Mouse (Mus musculus) midbrain, embryonic 16.5 days (tissue): ENCODE measurements around the gene Tnk1. TPM values are rescaled to one million over a fixed set of nuclear protein-coding genes. Genes with fewer than 3 reads are reported as not detected.

ENCODE experiments used
- ATAC-seq: fragments of 200-750 bp; cut with Nextera tagmentation; 2 replicates; pipeline ENCODE4 v1.8.0; 2017; ENCODE audit warnings: moderate TSS enrichment
- H3K27ac ChIP-seq: fragments of 300-500 bp; sonication (generic); 2 replicates; pipeline ENCODE4 v1.5.1; 2014; ENCODE audit warnings: mild to moderate bottlenecking, low read length, mixed read lengths
- H3K27me3 ChIP-seq: fragments of 300-500 bp; sonication (generic); 2 replicates; pipeline ENCODE4 v1.6.1; 2014; ENCODE audit warnings: low read depth, low read length, mixed read lengths; ENCODE audit not compliant: control insufficient read depth, insufficient read depth
- H3K36me3 ChIP-seq: fragments of 300-500 bp; sonication (generic); 2 replicates; pipeline ENCODE4 v1.6.1; 2014; ENCODE audit warnings: mild to moderate bottlenecking, low read length, moderate library complexity, mixed read lengths; ENCODE audit not compliant: control insufficient read depth, insufficient read depth
- H3K4me1 ChIP-seq: fragments of 300-500 bp; sonication (generic); 2 replicates; pipeline ENCODE4 v1.6.1; 2014; ENCODE audit warnings: mild to moderate bottlenecking, low read length, mixed read lengths; ENCODE audit not compliant: control insufficient read depth, insufficient read depth
- H3K4me2 ChIP-seq: fragments of 300-500 bp; sonication (generic); 2 replicates; pipeline ENCODE4 v1.6.1; 2014; ENCODE audit warnings: mild to moderate bottlenecking, low read length, mixed read lengths
- H3K4me3 ChIP-seq: fragments of 300-500 bp; sonication (generic); 2 replicates; pipeline ENCODE4 v1.5.1; 2014; ENCODE audit warnings: low read depth, mild to moderate bottlenecking, low read length, moderate library complexity, mixed read lengths
- H3K9ac ChIP-seq: fragments of 300-500 bp; sonication (generic); 2 replicates; pipeline ENCODE4 v1.6.1; 2014; ENCODE audit warnings: low read depth, low read length, mixed read lengths
- H3K9me3 ChIP-seq: fragments of 300-500 bp; sonication (generic); replicated peaks from 2 replicates; pipeline ENCODE4 v1.6.1; 2014; ENCODE audit warnings: mild to moderate bottlenecking, low read length, mixed read lengths; ENCODE audit not compliant: control insufficient read depth, poor library complexity, severe bottlenecking
- WGBS: fragments of 180-500 bp; shearing (Covaris S2); extraction: QIAGEN DNeasy Blood & Tissue Kit; methylation state at CpG from one replicate; pipeline ENCODE4 v1.1.7; 2014; 5-methylcytosine and 5-hydroxymethylcytosine counted together
- polyA plus RNA-seq: library from polyadenylated mRNA; unstranded; fragments of >200 nt; fragmentation: Nextera tagmentation; extraction: Ambion mirVana; gene quantifications from 2 replicates; pipeline ENCODE4 v1.2.1, GENCODE M21; 2015

The Tnk1 gene
- polyA plus RNA-seq, 1 experiment from 2014 or later: 0.11 TPM

DNA sequence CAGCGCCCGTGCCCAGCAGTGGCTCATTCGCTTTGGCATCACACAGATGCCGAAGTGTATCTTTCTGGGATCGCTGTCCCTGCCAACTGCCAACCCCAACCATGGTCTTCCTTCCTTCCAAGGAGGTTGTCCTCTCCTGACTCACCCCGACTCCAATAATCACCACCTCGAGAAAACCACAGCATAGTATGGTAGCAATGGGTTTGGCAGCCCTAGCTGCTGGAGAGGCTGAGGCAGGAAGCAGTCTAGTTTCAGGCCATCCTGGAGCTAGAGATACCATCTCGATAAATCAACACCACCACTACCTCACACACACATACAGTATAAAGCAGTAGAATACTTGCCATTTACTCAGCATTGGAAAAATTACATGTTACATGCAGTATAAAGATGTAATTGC lies 39.7 kb downstream of the Tnk1 start:
- no peak overlapping the region for H3K4me3 ChIP-seq
- H3K36me3 ChIP-seq: peaks cover under 1% of the 10 kb centered on the region
- no peaks in the 10 kb centered on the region; the same call in 1 of the 2 replicates for H3K9me3 ChIP-seq
- H3K4me2 ChIP-seq: no peak overlapping the region
- WGBS: 96% methylated on average over 8 of the region's 8 CpGs
- H3K4me1 ChIP-seq: no peaks in the 10 kb centered on the region
- H3K27me3 ChIP-seq: no peaks in the 10 kb centered on the region
- no peak overlapping the region for H3K27ac ChIP-seq
- no peak for ATAC-seq
- H3K9ac ChIP-seq: no peak overlapping the region

DNA sequence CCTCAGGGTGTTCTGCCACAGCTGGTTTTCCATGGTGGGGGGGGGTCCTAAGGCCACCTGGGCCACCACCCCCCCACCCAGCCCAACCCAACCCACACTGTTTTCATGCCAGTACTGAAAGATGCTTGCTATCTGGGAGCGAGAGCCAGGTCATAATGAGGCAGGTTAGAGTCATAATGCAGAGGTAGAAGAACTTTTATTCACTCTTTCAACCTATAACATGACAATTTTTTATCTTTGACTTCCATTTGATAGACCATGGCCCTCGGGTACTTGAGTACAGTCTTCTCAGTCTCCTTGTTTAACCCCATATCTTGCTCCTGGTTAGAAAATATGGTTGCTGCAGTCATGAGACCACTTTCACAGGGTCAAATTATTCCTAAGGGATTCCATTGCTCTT lies 40.2 kb downstream of the Tnk1 start, which contains the start of gene Spem2:
Gene Spem2, minus strand, starts transcription at position 101 of the 400 bp plus-strand sequence.
- Histone ChIP-seq H3K4me2 (no peak within 1 kb of the TSS), H3K36me3 (no peaks in the 10 kb centered on the region), H3K9me3 (no peaks in the 10 kb centered on the region; the same call in 1 of the 2 replicates), H3K4me1 (no peaks in the 10 kb centered on the region), H3K27ac (no peak within 1 kb of the TSS), H3K27me3 (no peaks in the 10 kb centered on the region), H3K9ac (no peak within 1 kb of the TSS), H3K4me3 (no peak within 1 kb of the TSS)
- ATAC-seq: no peak
- 70% methylated on average over 2 of the region's 2 CpGs for WGBS

DNA sequence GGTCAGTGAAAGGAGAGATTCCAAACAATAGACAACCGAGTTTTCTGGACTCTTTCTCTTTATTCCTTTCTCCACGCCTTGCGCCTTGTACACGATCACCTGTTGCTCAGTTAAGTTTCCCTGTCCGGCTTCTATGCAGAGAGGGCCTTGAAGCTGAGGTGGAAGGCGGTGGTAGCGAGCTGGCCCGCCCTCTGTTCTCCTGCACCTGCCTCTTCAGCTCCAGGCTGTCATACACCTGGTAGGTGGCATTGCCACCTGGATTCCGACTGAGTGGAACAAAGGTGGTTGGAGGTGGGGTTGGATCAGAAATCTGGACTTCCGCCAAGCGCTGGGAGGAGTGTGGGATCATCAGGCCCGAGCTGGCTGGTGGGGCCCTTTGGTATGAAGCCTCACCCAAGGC lies 42.0 kb downstream of the Tnk1 start:
- Histone ChIP-seq H3K27ac (no peak overlapping the region), H3K4me3 (no peak overlapping the region), H3K9me3 (no peaks in the 10 kb centered on the region; the same call in 1 of the 2 replicates), H3K36me3 (no peaks in the 10 kb centered on the region), H3K4me1 (no peaks in the 10 kb centered on the region), H3K4me2 (no peak overlapping the region), H3K27me3 (no peaks in the 10 kb centered on the region), H3K9ac (no peak overlapping the region)
- WGBS: 93% methylated on average over 12 of the region's 12 CpGs
- ATAC-seq: no peak

DNA sequence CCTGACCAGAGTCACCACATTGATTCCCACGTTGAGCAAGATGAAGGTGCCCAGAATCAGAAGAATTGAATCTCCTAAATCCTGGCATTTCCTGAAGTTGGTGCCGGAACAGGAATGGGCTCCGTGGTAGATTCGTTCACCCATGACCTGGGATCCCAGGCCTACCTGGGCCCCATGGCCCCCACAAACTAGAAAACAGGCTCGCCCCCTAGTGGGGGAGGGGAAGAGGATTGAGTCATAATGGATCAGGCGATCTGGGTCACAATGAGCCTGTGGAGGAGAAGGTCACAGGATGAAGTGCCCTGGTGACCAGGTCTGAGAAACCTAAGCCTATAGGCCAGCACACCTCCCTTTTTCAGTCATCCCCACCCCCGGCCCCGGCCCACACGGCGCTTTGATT lies 43.4 kb downstream of the Tnk1 start, which contains the start of gene Gm39566:
Gene Gm39566, minus strand, starts transcription at position 144 of the 400 bp plus-strand sequence.
- H3K27ac ChIP-seq: no peak within 1 kb of the TSS
- 60% methylated on average over 10 of the region's 10 CpGs for WGBS
- H3K36me3 ChIP-seq: no peaks in the 10 kb centered on the region
- H3K4me1 ChIP-seq: no peaks in the 10 kb centered on the region
- H3K4me2 ChIP-seq: no peak within 1 kb of the TSS
- no peak within 1 kb of the TSS for H3K9ac ChIP-seq
- no peaks in the 10 kb centered on the region; the same call in 1 of the 2 replicates for H3K9me3 ChIP-seq
- no peak for ATAC-seq
- H3K4me3 ChIP-seq: no peak within 1 kb of the TSS
- no peaks in the 10 kb centered on the region for H3K27me3 ChIP-seq

DNA sequence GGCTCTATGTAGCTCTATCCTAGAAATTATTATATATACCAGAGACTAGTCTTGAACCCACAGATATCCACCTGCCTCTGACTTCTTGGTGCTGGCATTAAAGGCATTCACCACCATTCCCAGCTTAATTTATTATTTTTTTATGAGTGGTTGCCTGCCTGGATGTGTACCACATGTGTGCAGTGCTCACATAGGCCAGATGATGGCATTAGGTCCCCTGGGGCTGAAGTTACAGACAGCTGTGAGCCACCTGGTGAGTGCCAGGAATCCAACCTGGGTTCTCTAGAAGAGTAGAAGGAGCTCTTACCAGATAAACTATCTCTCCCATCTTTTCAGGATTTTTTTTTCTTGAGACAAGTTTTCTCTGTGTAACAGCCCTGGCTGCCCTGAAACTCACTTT lies 48.2 kb downstream of the Tnk1 start:
- Histone ChIP-seq H3K4me2 (no peak overlapping the region), H3K36me3 (no peaks in the 10 kb centered on the region), H3K9me3 (no peaks in the 10 kb centered on the region), H3K4me3 (no peak overlapping the region), H3K4me1 (no peaks in the 10 kb centered on the region), H3K9ac (no peak overlapping the region), H3K27me3 (peaks cover 9% of the 10 kb centered on the region), H3K27ac (no peak overlapping the region)
- ATAC-seq: no peak

GRCm38 (mm10) chr11:69807641-69808040 lies 50.9 kb downstream of the Tnk1 start:
- 89% methylated on average over 2 of the region's 2 CpGs for WGBS
- Histone ChIP-seq H3K9me3 (no peaks in the 10 kb centered on the region), H3K27me3 (peaks cover 16% of the 10 kb centered on the region), H3K4me3 (no peak overlapping the region), H3K4me1 (peaks cover 24% of the 10 kb centered on the region), H3K27ac (no peak overlapping the region), H3K9ac (no peak overlapping the region), H3K36me3 (no peaks in the 10 kb centered on the region), H3K4me2 (no peak overlapping the region)
- no peak for ATAC-seq

- Histone ChIP-seq H3K4me1 (peaks cover 36% of the 10 kb centered on the region), H3K27ac (no peak overlapping the region), H3K9ac (no peak overlapping the region), H3K4me3 (no peak overlapping the region), H3K4me2 (no peak overlapping the region), H3K36me3 (no peaks in the 10 kb centered on the region), H3K27me3 (peaks cover 16% of the 10 kb centered on the region), H3K9me3 (no peaks in the 10 kb centered on the region)
- no peak for ATAC-seq
- WGBS: 86% methylated on average over 4 of the region's 4 CpGs
These were observed 52.2 kb downstream of the Tnk1 start for GRCm38 (mm10) chr11:69806378-69806777.

DNA sequence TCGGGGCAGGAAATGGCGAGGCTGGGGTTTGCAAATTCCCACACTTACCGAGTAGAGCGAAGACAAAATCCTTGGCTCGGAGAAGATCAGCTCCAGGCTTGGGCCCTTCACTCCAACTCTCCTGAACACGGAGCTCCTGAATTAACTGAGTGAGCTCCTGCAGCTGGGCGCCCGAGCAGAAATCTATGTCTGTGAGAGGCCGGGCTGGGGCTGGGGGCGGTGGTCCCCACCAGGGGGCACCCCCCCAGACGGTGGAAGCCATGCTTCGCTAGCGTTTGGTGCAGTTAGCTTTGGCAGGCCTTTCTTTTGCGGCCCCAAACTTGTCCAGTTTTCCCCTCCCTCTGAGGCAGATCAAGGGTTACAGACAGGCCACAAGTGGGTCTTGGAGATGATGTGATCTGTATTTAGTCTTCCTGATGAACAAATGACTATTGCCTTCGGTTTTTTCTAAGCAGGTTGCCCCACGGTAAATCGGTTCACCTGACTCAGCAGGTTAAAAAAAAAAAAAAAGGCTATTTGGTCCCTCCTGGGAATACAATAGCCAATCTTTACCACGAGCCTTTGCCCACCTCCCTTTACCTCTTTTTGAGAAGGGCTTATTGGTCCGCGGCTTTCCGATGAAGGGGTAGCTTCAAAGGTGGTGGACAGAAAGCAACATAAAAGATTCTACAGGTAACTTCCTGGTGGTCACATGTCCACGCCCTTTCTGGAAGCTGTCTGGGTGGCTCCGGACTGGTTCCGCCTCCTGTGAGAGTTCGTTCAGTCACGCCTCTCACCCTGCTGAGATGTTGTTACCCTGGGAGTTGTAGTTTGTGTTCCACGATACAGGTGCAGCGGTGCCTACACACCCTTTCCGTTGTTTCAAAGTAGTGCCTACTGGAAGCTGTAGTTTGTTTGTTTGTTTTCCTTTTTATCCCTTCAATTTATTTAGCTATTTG lies 53.3 kb downstream of the Tnk1 start, which contains the start of gene Tmem102:
Gene Tmem102, minus strand, starts transcription at position 653 of the 938 bp plus-strand sequence.
- ATAC-seq: no peak
- WGBS: 8% methylated on average over 29 of the region's 29 CpGs
- no peak within 1 kb of the TSS for H3K27ac ChIP-seq
- H3K4me2 ChIP-seq: peak within 1 kb of the TSS; percentile 90
- H3K4me1 ChIP-seq: peaks cover 38% of the 10 kb centered on the region
- H3K4me3 ChIP-seq: 0 out of 2 replicates have a peak within 1 kb of the TSS, but pooled peaks have one; percentile 1
- peak within 1 kb of the TSS; percentile 35; the same call in 1 of the 2 replicates for H3K9ac ChIP-seq
- peaks cover 16% of the 10 kb centered on the region for H3K27me3 ChIP-seq
- H3K9me3 ChIP-seq: no peaks in the 10 kb centered on the region
- no peaks in the 10 kb centered on the region for H3K36me3 ChIP-seq

- no peak for ATAC-seq
- H3K9me3 ChIP-seq: no peaks in the 10 kb centered on the region
- H3K9ac ChIP-seq: peak overlapping the region; percentile 35; the same call in 1 of the 2 replicates
- H3K36me3 ChIP-seq: no peaks in the 10 kb centered on the region
- H3K4me2 ChIP-seq: peak overlapping the region; percentile 90
- WGBS: 5% methylated on average over 12 of the region's 12 CpGs
- peaks cover 16% of the 10 kb centered on the region for H3K27me3 ChIP-seq
- no peak overlapping the region for H3K27ac ChIP-seq
- 0 out of 2 replicates have a peak overlapping the region, but pooled peaks have one; percentile 1 for H3K4me3 ChIP-seq
- H3K4me1 ChIP-seq: peaks cover 43% of the 10 kb centered on the region
These were observed 53.9 kb downstream of the Tnk1 start for GRCm38 (mm10) chr11:69804652-69804940.
